Mouse (Mus musculus): Measurements from ENCODE around the gene Arhgap35.

- TF ChIP-seq CTCF (IDR thresholded peaks at IDR 0.05; ENCODE audit: control insufficient read depth, insufficient read depth, insufficient read length): no peak
- TF ChIP-seq MYOG (IDR thresholded peaks at IDR 0.05; ENCODE audit: control insufficient read depth, extremely low read depth, insufficient read length): no peak
- TF ChIP-seq CEBPB (IDR thresholded peaks at IDR 0.05; ENCODE audit: low read depth): no peak
Measured at GRCm38 (mm10) chr7:16613461-16614170, 1.2 kb downstream of the Arhgap35 start.
